Mouse (Mus musculus): Measurements from ENCODE around the gene Cav1. TPM values are rescaled to one million over a fixed set of nuclear protein-coding genes. Genes with fewer than 3 reads are reported as not detected.

The Cav1 gene
- polyA plus RNA-seq, 1 experiment from 2014 or later = 1,087 TPM

- no peak for TF ChIP-seq CTCF (IDR thresholded peaks at IDR 0.05)
- no peak for TF ChIP-seq EP300 (IDR thresholded peaks at IDR 0.05)
- H3K36me3 ChIP-seq (ENCODE audit: insufficient read depth, low read length) = no peaks in the 10 kb centered on the region
- 84% methylated on average over 5 of the region's 5 CpGs for WGBS
- no peak overlapping the region for H3K4me2 ChIP-seq (replicated peaks; ENCODE audit: low read depth, low read length)
- ATAC-seq = no peak
- no peaks in the 10 kb centered on the region for H3K4me1 ChIP-seq (ENCODE audit: insufficient read depth, low read depth, low read length)
- H3K27ac ChIP-seq (ENCODE audit: low read length) = no peak overlapping the region
- H3K9ac ChIP-seq (replicated peaks; ENCODE audit: low read depth) = no peak overlapping the region
- H3K4me3 ChIP-seq (ENCODE audit: low read depth, low read length) = no peak overlapping the region
- no peaks in the 10 kb centered on the region for H3K27me3 ChIP-seq (replicated peaks; ENCODE audit: insufficient read depth, low read length)
- no peak for DNase-seq (ENCODE audit: low spot score)
- no peaks in the 10 kb centered on the region for H3K9me3 ChIP-seq (ENCODE audit: low read length)
Observed at GRCm38 (mm10) chr6:17295116-17295515, 11.0 kb upstream of the Cav1 start.

- Histone ChIP-seq H3K27me3 (replicated peaks; ENCODE audit: insufficient read depth, low read length) (no peaks in the 10 kb centered on the region), H3K4me2 (replicated peaks; ENCODE audit: low read depth, low read length) (peak overlapping the region; percentile 76), H3K9me3 (ENCODE audit: low read length) (no peaks in the 10 kb centered on the region), H3K4me1 (ENCODE audit: insufficient read depth, low read depth, low read length) (no peaks in the 10 kb centered on the region), H3K36me3 (ENCODE audit: insufficient read depth, low read length) (no peaks in the 10 kb centered on the region), H3K4me3 (ENCODE audit: low read depth, low read length) (peak overlapping the region; percentile 53), H3K27ac (ENCODE audit: low read length) (peak overlapping the region; percentile 90), H3K9ac (replicated peaks; ENCODE audit: low read depth) (peak overlapping the region; percentile 72)
- peak; percentile 66 for DNase-seq (ENCODE audit: low spot score)
- peak; percentile 45 for ATAC-seq
- TF ChIP-seq EP300 (IDR thresholded peaks at IDR 0.05) (no peak; the same call in none of the 2 replicates), CTCF (IDR thresholded peaks at IDR 0.05) (no peak)
- WGBS = under 1% methylated on average over 19 of the region's 19 CpGs
Observed at GRCm38 (mm10) chr6:17306602-17307325, 629 bp downstream of the Cav1 start.

- H3K4me3 ChIP-seq (ENCODE audit: low read depth, low read length) = peak overlapping the region; percentile 53
- ATAC-seq (peak; percentile 85), DNase-seq (ENCODE audit: low spot score) (peak; percentile 92)
- H3K27me3 ChIP-seq (replicated peaks; ENCODE audit: insufficient read depth, low read length) = no peaks in the 10 kb centered on the region
- peak overlapping the region; percentile 76 for H3K4me2 ChIP-seq (replicated peaks; ENCODE audit: low read depth, low read length)
- H3K27ac ChIP-seq (ENCODE audit: low read length) = peak overlapping the region; percentile 90
- WGBS = 3% methylated on average over 28 of the region's 31 CpGs
- H3K4me1 ChIP-seq (ENCODE audit: insufficient read depth, low read depth, low read length) = no peaks in the 10 kb centered on the region
- no peaks in the 10 kb centered on the region for H3K36me3 ChIP-seq (ENCODE audit: insufficient read depth, low read length)
- peak overlapping the region; percentile 72 for H3K9ac ChIP-seq (replicated peaks; ENCODE audit: low read depth)
- H3K9me3 ChIP-seq (ENCODE audit: low read length) = no peaks in the 10 kb centered on the region
- TF ChIP-seq CTCF (IDR thresholded peaks at IDR 0.05) (peak; percentile 86), EP300 (IDR thresholded peaks at IDR 0.05) (no peak)
Observed at GRCm38 (mm10) chr6:17307461-17308115, 1.5 kb downstream of the Cav1 start.

GRCm38 (mm10) chr6:17308661-17309060 is 2.5 kb downstream of the Cav1 start:
- Histone ChIP-seq H3K27me3 (replicated peaks; ENCODE audit: insufficient read depth, low read length) (no peaks in the 10 kb centered on the region), H3K36me3 (ENCODE audit: insufficient read depth, low read length) (no peaks in the 10 kb centered on the region), H3K4me2 (replicated peaks; ENCODE audit: low read depth, low read length) (peak overlapping the region; percentile 76), H3K9me3 (ENCODE audit: low read length) (no peaks in the 10 kb centered on the region), H3K4me3 (ENCODE audit: low read depth, low read length) (peak overlapping the region; percentile 53), H3K9ac (replicated peaks; ENCODE audit: low read depth) (peak overlapping the region; percentile 72), H3K4me1 (ENCODE audit: insufficient read depth, low read depth, low read length) (no peaks in the 10 kb centered on the region), H3K27ac (ENCODE audit: low read length) (peak overlapping the region; percentile 90; the same call in 1 of the 2 replicates)
- WGBS = 7% methylated on average over 2 of the region's 2 CpGs
- no peak for ATAC-seq
- TF ChIP-seq CTCF (IDR thresholded peaks at IDR 0.05) (no peak), EP300 (IDR thresholded peaks at IDR 0.05) (no peak)
- DNase-seq (ENCODE audit: low spot score) = peak; percentile 51

- Histone ChIP-seq H3K27ac (ENCODE audit: low read length) (peak overlapping the region; percentile 90; the same call in 1 of the 2 replicates), H3K9me3 (ENCODE audit: low read length) (no peaks in the 10 kb centered on the region), H3K4me1 (ENCODE audit: insufficient read depth, low read depth, low read length) (0 out of 2 replicates have a peak, but pooled peaks cover 3% of the 10 kb centered on the region), H3K4me2 (replicated peaks; ENCODE audit: low read depth, low read length) (peak overlapping the region; percentile 76), H3K36me3 (ENCODE audit: insufficient read depth, low read length) (no peaks in the 10 kb centered on the region), H3K27me3 (replicated peaks; ENCODE audit: insufficient read depth, low read length) (no peaks in the 10 kb centered on the region), H3K9ac (replicated peaks; ENCODE audit: low read depth) (peak overlapping the region; percentile 72), H3K4me3 (ENCODE audit: low read depth, low read length) (peak overlapping the region; percentile 53)
- 45% methylated on average over 2 of the region's 2 CpGs for WGBS
- no peak for TF ChIP-seq CTCF (IDR thresholded peaks at IDR 0.05)
- TF ChIP-seq EP300 (IDR thresholded peaks at IDR 0.05) = no peak
- DNase-seq (ENCODE audit: low spot score) (no peak), ATAC-seq (no peak)
Observed at GRCm38 (mm10) chr6:17309260-17309659, 3.1 kb downstream of the Cav1 start.

GRCm38 (mm10) chr6:17314241-17314640 is 8.1 kb downstream of the Cav1 start:
- DNase-seq (ENCODE audit: low spot score) (no peak), ATAC-seq (peak; percentile 29; the same call in 1 of the 2 replicates)
- H3K9ac ChIP-seq (replicated peaks; ENCODE audit: low read depth) = no peak overlapping the region
- no peak overlapping the region for H3K4me3 ChIP-seq (ENCODE audit: low read depth, low read length)
- TF ChIP-seq CTCF (IDR thresholded peaks at IDR 0.05) = no peak
- TF ChIP-seq EP300 (IDR thresholded peaks at IDR 0.05) = no peak
- no peaks in the 10 kb centered on the region for H3K36me3 ChIP-seq (ENCODE audit: insufficient read depth, low read length)
- 63% methylated on average over 2 of the region's 2 CpGs for WGBS
- no peak overlapping the region for H3K27ac ChIP-seq (ENCODE audit: low read length)
- no peaks in the 10 kb centered on the region for H3K9me3 ChIP-seq (ENCODE audit: low read length)
- no peaks in the 10 kb centered on the region for H3K27me3 ChIP-seq (replicated peaks; ENCODE audit: insufficient read depth, low read length)
- 0 out of 2 replicates have a peak overlapping the region, but pooled peaks have one; percentile 12 for H3K4me2 ChIP-seq (replicated peaks; ENCODE audit: low read depth, low read length)
- peaks cover 12% of the 10 kb centered on the region; the same call in 1 of the 2 replicates for H3K4me1 ChIP-seq (ENCODE audit: insufficient read depth, low read depth, low read length)

Data from lung, postnatal 0 days (tissue).